Mouse (Mus musculus) heart, adult 18-20 months (tissue): ENCODE results near the gene Mamdc4. TPM values are rescaled to one million over a fixed set of nuclear protein-coding genes. Genes with fewer than 3 reads are reported as not detected.
"Not testable (repeated sequence)": the region's sequence is repeated elsewhere in the genome, so short reads cannot be mapped to it uniquely, and the experiment has no call there.

Experiments used
- DNase-seq, 2 experiments: peaks; one replicate each; pipeline ENCODE4 v3.0.0; 2021 to 2022; ENCODE audit warnings: mixed read lengths in 1 of 2
- total RNA-seq, 2 experiments: library from RNA; stranded (reverse); gene quantifications; 2 replicates each; pipeline ENCODE4 v1.2.3; 2021

Mamdc4 gene
- total RNA-seq, 2 experiments from 2014 or later = 0.55 to 1.4 TPM

DNA sequence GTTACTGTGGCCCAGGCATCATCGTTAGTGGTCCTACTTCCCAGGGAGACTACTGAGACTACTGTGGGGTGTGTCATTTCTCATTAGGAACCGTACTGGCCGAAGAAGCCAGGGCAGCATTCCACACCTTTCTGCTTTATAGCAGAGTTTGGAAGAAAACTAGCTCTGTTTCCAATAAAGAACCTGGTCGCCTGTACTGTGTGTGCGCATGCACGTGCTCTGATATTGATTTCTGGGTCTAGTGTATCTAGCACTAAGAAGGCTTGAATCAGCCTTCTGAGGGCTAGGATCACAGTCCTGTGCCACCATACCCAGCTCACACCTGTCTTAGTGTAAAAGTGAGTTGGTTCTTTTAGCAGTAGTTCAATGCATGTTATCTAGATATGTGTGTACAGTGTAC, 15.9 kb downstream of the Mamdc4 start:
- no peak for DNase-seq

GRCm38 (mm10) chr2:25557964-25558360, 16.7 kb downstream of the Mamdc4 start:
- no peak for DNase-seq

- peak; percentile 95 to 98 for DNase-seq
Measured at GRCm38 (mm10) chr2:25557221-25557963, 17.3 kb downstream of the Mamdc4 start, which contains the start of gene Edf1. Gene Edf1 (plus strand): TSS chr2:25557847.

DNA sequence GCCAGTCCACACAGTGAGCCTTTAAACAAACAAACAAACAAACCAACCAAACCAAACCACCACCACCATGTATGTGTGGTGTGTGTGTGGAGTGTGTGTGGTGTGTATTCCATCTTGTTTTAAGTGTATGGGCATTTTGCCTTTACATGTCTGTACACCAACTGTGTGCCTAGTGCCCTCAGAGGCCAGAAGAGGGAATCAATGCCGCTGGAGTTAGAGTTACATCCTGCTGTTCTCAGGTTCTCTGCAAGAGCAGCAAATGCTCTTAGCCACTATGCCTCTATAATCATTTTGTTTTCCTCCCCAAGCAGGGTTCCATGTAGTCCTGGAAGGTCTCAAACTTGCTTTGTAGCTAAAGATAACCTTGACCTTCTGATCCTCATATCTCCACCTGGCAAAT, 18.3 kb downstream of the Mamdc4 start:
- no peak for DNase-seq

DNA sequence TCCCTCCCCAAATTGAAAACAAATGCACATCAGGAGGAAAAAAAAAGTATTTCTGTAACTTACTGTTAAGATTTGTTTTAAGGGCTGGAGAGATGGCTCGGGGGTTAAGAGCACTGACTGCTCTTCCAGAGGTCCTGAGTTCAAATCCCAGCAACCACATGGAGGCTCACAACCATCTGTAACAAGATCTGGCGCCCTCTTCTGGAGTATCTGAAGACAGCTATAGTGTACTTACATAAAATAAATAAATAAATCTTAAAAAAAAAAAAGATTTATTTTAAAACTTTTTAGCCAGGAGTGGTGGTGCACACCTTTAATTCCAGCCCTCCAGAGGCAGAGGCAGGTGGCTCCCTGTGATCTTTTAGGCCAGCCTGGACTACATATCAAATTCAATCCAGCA, 19.2 kb downstream of the Mamdc4 start:
- not testable (repeated sequence) for DNase-seq

DNA sequence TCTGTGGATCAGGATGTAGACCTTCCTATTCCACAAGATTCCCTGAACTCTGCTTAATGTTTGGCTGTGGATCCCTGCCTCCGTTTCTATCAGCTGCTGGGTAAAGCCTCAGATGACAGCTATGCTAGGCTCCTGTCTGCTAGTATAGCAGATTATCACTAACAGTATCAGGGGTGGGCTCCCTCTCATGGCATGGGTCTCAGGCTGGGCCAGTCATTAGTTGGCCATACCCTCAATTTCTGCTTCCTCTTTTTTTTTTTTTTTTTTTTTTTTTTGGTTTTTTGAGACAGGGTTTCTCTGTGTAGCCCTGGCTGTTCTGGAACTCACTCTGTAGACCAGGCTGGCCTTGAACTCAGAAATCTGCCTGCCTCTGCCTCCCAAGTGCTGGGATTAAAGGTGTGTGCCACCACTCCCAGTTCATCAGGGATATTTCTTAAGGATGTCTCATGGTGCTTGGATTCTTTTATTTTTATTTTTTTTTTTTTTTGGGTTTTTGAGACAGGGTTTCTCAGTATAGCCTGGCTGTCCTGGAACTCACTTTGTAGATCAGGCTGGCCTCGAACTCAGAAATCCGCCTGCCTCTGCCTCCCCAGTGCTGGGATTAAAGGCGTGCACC, 21.4 kb downstream of the Mamdc4 start:
- not testable (repeated sequence) for DNase-seq

DNA sequence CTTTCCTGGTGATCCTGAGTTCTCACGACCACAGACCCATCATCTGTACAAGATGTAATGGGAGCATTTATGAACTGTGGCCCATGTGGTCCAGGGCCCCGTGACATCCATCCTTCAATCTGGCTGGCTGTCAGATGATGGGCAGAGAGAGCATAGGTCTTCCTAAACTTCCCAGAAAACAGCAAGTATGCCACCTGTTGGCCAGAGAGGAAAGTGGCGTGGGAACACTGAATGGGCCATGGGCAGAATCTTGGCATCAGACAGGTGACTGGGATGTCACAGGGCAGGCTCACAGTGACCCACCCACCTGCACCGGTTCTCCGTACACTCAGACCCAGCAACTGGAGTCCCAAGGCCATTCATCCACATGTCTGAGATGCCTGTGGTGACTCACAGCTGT, 23.5 kb downstream of the Mamdc4 start:
- DNase-seq = peak; percentile 50 to 65

DNA sequence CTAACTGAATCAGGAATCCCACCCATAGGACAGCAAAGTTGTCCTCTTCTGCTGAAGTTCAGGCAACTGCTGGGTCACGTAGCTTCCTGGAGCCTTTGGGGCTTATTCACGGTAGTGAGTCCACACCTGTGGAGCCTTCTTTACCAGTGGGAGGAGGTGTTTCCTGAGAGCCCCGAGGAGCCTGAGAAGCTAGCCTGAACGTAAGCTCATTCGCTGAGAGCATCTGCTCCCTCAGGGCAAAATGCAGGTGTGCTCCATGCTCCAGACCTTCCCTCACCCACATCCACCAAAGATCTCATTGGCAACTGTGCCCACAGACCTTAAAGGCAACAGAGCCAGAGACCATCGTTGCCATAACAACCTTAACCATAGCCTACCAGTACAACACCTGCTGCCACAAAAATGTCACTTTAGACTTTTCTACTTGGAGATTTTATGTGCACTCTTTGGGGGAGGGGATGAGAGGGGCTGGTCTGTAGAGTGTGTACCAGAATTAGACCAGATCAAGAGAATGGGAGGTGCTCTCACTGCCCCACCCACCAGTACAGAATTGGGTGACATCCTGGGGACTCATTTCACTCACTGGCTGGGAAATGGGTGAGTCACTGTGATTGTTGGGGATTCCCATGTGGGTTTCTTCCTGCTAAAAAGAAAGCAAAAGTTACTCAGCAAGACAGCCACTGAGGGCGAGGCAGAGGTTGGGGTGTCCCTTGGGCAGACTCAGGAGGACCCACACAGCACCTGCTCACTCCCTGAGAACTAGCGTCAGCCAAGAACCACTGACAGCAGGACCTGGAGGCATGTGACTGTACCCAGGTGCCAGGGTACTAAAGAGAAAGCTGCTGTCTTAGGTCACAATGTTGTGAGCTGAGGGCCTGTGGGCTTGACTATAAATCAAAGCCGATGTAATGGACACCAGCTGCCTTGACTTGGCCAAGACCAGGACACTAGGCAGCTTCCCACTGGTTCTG, 25.3 kb downstream of the Mamdc4 start:
- DNase-seq = peak in 1 of 2 experiments; percentile 54

DNA sequence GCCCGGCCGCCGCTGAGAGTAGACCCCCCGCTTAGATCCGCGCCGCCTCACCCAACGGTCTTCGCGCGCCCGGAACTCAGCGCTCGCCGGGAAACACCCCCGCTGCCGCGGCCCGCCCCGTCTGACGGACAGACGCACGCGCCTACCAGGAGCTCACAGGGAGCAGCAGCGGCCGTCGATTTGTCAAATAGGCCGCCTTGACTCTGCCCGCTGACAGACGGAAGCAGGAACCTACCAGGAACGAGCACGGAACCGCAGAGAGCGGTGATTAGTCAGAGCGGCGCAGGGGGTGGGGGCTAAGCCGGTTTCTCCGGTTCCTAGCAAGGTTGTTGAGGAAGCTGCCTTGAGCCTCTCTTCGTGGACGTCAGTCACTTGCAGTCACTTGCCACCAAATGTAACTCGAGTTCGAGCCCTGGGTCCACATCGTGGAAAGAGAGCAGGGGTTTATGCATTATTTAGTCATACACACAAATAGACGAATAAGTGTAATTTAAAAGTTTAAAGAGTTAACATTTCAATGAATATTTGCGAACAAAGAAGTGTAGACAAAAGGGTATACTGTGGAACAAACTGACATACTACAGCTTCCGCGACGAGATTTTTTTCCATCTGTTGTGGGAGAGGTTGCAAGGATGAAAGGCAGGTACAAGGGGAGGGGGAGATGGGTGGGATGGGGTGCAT, 27.7 kb downstream of the Mamdc4 start, which contains the start of gene Traf2:
Gene Traf2 (minus strand): TSS at position 130 of the 681 bp plus-strand sequence.
- peak; percentile 100 for DNase-seq

DNA sequence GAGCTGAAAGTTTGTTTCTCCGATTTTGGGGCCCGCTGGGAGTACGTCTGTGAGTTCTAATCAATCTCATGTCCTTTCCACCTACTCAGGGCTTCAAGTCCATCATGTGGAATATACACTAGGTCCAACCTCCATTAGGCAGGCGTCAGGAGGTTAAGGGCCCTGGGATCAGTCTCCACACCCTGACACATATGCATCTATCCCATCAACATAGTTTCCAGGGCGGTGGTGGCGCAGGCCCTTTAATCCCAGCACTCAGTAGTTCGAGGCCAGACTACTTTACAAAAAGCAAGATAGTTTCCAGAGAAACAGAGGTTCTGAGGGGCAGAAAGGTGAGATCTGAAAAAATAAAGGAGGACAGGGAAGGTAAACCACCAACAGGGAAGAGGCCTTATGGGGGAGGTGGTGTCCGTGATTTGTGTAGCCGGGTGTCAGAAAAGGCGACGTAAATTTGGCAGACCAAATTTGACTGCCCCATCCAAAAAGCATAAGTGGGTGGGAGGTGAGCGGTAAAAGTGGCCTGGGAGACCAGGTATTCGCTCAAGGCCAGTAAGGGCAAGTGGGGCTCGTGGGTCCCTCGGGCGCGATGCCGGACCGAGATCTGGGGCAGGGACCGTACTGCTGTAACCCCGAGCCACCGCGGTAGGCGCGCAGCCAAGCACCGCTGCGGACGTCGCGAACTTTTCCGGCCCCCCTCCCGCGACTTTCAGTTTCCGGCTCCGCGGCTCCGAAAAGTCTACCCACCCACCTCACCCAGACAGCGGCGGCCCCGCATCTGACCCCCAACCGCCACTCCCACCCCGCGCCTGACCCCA, 28.4 kb downstream of the Mamdc4 start:
- DNase-seq = peak in 1 of 2 experiments; percentile 21

GRCm38 (mm10) chr2:25541644-25542367, 32.8 kb downstream of the Mamdc4 start:
- DNase-seq = no peak

- DNase-seq = peak; percentile 34 to 49
Measured at GRCm38 (mm10) chr2:25540541-25540948, 34.1 kb downstream of the Mamdc4 start.

DNA sequence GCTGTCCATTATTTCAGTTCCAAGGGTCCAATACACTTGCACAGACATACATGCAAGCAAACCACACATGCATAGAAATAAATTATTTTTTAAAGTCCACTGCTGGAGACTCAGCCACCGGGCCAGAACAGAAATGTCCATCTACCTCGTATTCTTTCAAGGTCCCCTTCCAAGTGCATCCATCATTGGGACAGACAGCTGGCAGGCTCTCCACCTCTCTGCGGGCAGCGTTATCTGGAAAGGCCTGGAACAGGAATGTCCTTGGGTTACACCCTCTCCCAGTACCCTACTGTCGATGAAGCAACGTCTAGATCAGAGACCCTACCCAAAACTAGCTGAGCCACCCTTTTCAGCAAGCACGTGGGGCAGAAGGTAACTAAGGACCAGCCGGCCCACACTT, 38.1 kb downstream of the Mamdc4 start:
- peak; percentile 35 to 56 for DNase-seq

GRCm38 (mm10) chr2:25534866-25535182, 39.8 kb downstream of the Mamdc4 start:
- DNase-seq = no peak

GRCm38 (mm10) chr2:25534178-25534865, 40.3 kb downstream of the Mamdc4 start:
- DNase-seq = peak; percentile 87 to 93

- DNase-seq = no peak
Measured at GRCm38 (mm10) chr2:25533707-25534106, 40.9 kb downstream of the Mamdc4 start.

DNA sequence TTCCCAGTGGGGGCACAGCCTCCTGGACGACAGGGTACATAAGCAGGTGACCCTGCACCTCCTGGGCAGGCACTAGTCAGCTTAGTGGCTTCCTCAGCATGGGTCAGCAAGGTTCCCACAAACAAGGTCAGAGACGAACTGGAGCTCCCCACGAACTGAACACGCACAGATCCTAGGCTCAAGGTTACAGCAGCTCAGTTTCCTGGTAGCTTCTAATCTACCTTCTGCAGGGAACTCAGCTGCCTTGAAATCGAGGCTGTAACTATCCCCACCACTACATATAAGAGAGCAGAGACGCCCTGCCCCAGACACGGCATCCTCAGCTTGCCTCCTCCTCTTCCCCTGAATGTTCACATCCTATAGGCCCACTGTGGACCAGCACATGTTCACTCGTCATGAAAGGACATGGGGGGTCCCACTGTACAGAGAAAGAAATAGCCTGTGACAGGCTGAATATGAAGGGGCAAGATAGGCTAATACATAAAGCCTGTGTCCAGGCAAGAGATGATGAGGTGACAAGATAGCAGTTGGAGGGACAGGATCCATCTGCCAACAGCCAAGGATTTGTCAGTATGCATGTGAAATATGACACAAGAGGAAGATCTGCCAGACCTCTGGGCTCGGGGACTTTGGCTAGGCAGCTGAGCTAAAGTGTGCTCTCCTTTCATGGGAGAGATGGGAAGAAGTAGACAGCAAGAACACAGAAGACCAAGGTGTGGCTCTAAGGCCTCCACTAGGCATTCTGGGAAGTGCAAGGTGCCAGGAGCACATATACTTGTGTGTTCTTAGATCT, 47.9 kb downstream of the Mamdc4 start:
- DNase-seq = no peak
